Mouse (Mus musculus): ENCODE data around the gene Flnc.
"Not testable (repeated sequence)": the region's sequence is repeated elsewhere in the genome, so short reads cannot be mapped to it uniquely, and the experiment has no call there.

The Flnc gene

GRCm38 (mm10) chr6:29433038-29433803, at the start of gene Flnc:
Gene Flnc (plus strand): TSS chr6:29433256.
- DNase-seq (ENCODE audit: low read depth, low spot score) = no peak

GRCm38 (mm10) chr6:29388052-29388518, 45.0 kb upstream of the Flnc start, which contains the start of gene Opn1sw:
Gene Opn1sw (minus strand): TSS chr6:29388468.
- DNase-seq (ENCODE audit: low read depth, low spot score) = peak; percentile 13

DNA sequence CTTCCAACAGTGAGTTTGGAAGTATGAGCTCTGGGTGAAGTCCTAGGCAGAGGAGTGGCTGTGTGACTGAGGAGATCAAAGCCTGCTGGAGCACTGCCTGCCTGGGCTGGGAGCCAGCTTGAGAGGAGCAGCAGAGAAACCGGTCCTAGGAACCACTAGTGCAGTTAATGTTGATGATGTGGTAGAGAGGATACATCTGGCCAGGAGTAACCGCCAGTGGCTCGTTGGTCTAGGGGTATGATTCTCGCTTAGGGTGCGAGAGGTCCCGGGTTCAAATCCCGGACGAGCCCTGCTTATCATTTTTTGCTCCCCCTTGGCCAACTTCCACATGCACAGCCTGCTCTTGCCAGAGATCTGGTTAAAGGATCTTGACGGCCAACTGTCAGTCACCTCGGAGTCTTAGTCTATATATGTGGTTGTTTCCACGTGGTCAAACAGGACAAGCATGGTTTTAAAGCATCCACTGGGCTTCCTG, 44.4 kb upstream of the Flnc start:
- DNase-seq (ENCODE audit: low read depth, low spot score) = no peak

- no peak for DNase-seq (ENCODE audit: low read depth, low spot score)
Observed at GRCm38 (mm10) chr6:29389425-29389824, 43.6 kb upstream of the Flnc start.

DNA sequence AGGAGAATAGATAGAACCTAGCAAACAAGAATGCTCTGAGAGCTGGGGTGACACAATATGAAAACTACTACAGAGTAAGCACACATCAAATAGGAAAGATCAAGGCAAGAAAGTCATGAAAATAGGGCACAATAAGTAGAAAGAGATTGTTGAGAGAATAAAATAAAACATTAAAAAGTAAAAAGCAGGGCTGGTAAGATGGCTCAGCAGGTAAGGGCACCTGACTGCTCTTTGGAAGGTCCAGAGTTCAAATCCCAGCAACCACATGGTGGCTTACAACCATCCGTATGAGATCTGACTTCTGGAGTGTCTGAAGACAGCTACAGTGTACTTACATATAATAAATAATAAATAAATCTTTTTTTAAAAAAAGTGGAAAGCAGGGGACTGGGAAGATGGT, 42.6 kb upstream of the Flnc start:
- DNase-seq (ENCODE audit: low read depth, low spot score) = not testable (repeated sequence)

- DNase-seq (ENCODE audit: low read depth, low spot score) = not testable (repeated sequence)
Observed at GRCm38 (mm10) chr6:29391241-29391640, 41.8 kb upstream of the Flnc start.

GRCm38 (mm10) chr6:29391802-29392201, 41.3 kb upstream of the Flnc start:
- DNase-seq (ENCODE audit: low read depth, low spot score) = no peak

DNA sequence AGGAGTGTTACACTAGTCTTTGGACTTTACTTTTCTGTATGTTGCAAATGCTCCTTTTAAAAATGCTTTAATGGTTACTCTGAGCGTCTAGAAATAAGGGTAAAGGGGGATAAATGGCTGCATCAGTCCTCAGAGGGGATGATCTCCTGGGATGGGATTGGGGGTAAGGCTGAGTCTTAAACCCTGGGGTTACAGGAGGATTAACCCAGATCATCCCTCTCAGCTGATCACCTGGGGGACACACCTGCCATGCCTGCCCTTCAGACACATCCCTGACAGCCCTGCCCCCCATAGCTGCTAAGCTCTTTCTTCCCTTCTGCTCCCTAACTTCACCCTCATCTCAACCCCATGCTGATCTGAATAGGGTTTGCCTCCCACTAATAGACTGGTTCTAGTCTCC, 38.8 kb upstream of the Flnc start:
- no peak for DNase-seq (ENCODE audit: low read depth, low spot score)

- no peak for DNase-seq (ENCODE audit: low read depth, low spot score)
Observed at GRCm38 (mm10) chr6:29395910-29396713, 36.9 kb upstream of the Flnc start, which contains the start of gene Ccdc136. Gene Ccdc136 (plus strand): TSS chr6:29396309.

DNA sequence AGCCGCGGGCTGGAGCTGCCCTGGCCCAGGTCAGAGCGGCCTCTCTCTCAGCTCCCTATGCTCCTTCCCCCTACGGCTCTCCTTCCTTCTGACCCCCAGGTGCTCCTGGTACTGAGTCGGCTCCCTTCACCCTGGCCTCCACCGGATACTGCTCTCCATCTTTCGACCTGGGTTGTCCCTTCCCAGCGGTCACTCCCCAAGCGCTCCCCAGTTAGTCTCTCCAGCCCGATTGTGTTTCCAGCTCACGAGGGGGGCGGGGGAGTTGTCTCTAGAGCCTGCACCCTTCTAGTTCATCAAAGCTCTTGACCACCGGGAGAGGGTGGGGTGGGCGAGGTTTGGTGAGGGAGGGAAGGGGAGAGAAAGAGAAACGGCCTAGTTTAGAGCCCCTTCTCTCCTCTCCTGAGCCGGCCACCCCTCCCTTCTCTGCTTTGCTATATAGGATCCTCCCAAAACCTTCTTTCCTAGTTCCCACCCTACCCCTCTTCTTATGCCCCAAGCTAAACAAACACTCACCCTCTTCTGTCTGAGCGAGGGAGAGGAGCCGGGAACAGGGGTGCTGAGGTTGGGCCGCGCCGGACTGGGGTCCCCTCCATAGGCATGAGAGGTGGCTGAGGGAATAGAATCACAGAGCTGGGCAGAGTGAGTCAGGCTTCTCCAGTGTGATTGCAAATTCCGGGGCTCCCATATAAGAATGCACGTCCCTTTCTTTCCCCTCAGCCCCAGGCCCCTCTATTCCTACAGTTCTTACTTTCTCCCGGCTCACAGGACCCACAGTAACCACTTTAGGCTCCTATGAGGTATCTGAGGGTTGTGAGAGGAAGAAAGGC, 36.1 kb upstream of the Flnc start:
- no peak for DNase-seq (ENCODE audit: low read depth, low spot score)

- DNase-seq (ENCODE audit: low read depth, low spot score) = no peak
Observed at GRCm38 (mm10) chr6:29397575-29397974, 35.5 kb upstream of the Flnc start.

GRCm38 (mm10) chr6:29399851-29400250, 33.2 kb upstream of the Flnc start:
- no peak for DNase-seq (ENCODE audit: low read depth, low spot score)

GRCm38 (mm10) chr6:29402693-29403342, 30.2 kb upstream of the Flnc start:
- no peak for DNase-seq (ENCODE audit: low read depth, low spot score)

DNA sequence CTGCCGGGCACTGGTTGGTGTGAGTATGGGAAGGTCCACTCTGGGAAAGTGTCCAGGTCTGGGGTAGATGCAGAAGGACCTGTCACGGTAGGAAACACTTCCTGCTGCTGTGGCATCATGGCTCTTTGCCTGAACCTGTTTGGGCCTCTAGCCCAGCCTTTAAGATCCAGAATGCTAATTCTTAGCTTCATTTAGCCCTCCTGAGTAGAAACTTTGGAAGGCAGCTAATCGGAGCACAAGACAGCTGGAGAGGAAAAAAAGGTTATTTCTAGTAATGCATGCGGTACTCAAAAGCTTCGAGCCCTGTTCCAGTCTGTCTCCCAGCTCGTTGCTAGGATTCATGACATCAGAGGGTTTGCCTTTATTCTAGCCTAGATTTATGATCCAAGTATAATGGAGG, 26.6 kb upstream of the Flnc start:
- DNase-seq (ENCODE audit: low read depth, low spot score) = no peak

DNA sequence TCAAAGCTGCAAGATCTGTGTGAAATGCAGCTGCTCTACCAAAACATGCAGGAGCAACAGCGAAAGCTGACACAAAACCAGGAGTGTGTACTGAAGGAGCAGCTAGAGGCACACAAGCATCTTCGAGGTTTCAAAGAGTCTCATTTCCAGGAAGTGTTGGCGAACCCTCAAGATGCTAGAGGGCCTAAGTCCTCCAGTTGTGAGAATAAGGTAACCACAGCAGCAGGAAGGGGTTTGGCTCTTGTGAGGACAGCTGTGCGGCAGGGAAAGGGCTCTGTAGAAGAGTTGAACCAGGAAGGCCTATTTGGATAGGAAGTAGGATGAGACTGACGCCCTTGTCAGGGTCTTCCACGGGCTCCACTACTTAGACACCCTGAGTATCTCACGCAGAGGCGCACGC, 17.6 kb upstream of the Flnc start:
- DNase-seq (ENCODE audit: low read depth, low spot score) = no peak

GRCm38 (mm10) chr6:29420596-29420995, 12.5 kb upstream of the Flnc start:
- DNase-seq (ENCODE audit: low read depth, low spot score) = no peak

GRCm38 (mm10) chr6:29425118-29425517, 7.9 kb upstream of the Flnc start:
- no peak for DNase-seq (ENCODE audit: low read depth, low spot score)

DNA sequence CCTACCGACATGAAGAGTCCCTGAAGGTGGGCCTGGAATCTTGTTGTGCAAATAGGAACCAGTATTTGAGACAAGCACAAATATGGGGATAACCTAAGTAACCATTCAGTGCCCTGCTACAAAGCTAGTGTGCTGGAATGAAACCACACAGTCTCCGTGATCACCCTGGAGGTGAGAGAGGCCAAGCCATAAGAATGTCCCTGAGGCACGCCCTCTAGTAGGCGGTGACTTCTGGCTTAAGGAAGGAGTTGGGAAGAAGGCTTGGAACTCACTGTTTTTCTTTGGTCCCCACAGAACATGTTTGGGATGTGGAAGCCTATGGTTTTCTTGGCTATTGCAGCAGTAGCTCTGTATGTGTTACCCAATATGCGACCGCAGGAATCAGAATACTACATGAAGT, 6.7 kb upstream of the Flnc start:
- no peak for DNase-seq (ENCODE audit: low read depth, low spot score)

- no peak for DNase-seq (ENCODE audit: low read depth, low spot score)
Observed at GRCm38 (mm10) chr6:29428171-29428570, 4.9 kb upstream of the Flnc start.

DNA sequence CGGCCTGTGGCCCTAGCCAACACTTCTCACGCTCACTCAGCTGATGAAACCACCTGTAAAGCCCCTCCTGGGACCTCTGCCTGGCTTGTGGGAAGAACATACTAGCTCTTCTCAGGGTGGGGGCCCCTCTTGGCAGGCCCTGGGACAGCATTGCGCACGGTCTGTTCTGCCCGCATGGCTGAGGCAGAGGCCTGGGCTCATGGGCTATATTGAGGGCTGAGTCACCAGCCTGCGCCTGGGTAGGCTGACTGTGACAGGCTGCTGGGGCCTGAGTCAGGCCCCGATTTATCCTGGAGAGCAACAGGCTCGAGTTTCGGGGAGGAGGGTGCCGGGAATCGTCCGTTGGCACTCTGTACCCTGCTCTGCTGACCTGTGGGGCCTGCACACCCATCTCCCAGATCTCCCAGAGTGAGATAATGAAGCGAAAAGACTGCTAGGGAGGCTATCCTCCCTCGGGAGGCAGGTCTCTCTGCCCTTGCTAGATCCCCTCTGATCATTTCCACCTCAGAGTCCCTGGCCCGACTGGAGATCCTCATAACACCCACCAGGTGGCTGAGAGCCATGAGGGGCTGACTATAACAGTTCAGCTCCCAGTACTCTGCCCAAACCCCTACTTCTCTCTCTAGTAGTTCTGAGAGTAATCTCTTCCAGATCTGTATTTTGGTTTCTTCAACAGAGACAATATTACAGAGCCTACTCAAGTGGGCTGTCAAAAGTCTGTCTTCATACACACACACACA, 2.2 kb upstream of the Flnc start:
- no peak for DNase-seq (ENCODE audit: low read depth, low spot score)

Measured in c-Kit-negative CD71-positive TER-119-positive erythroid progenitor cells, embryonic 14.5 days (primary cell).